Mouse (Mus musculus) myocyte (in vitro differentiated cells): ENCODE measurements around the gene P2ry4.

ENCODE experiments used
- E2F4 ChIP-seq: IDR thresholded peaks from one replicate; pipeline ENCODE4 v1.6.1; 2011; ENCODE audit warnings: mild to moderate bottlenecking, control low read depth, moderate library complexity; ENCODE audit not compliant: insufficient read depth
- MAX ChIP-seq: IDR thresholded peaks from one replicate; pipeline ENCODE4 v1.6.1; 2011; ENCODE audit warnings: low read depth, mild to moderate bottlenecking, control low read depth
- MYOD1 ChIP-seq, 3 experiments: IDR thresholded peaks; one replicate each; pipeline ENCODE4 v1.6.1; 2011; ENCODE audit warnings: control low read depth in 2 of 3, low read depth in 2 of 3, mild to moderate bottlenecking in 2 of 3, moderate library complexity in 1 of 3; ENCODE audit not compliant: insufficient read length in 2 of 3, control insufficient read depth in 1 of 3
- MYOG ChIP-seq, 3 experiments: IDR thresholded peaks; one replicate each; pipeline ENCODE4 v1.6.1; 2011; ENCODE audit warnings: control low read depth in 2 of 3, low read depth in 2 of 3, mild to moderate bottlenecking in 2 of 3; ENCODE audit not compliant: insufficient read length in 2 of 3, control insufficient read depth in 1 of 3, insufficient read depth in 1 of 3
- POLR2A ChIP-seq: IDR thresholded peaks from one replicate; pipeline ENCODE4 v1.6.1; 2011; ENCODE audit warnings: low read depth, mild to moderate bottlenecking, control low read depth, moderate library complexity; ENCODE audit not compliant: insufficient read length
- POLR2AphosphoS2 ChIP-seq: IDR thresholded peaks from one replicate; pipeline ENCODE4 v1.6.1; 2011; ENCODE audit warnings: low read depth, control low read depth; ENCODE audit not compliant: insufficient read length
- REST ChIP-seq: IDR thresholded peaks from one replicate; pipeline ENCODE4 v1.6.1; 2011; ENCODE audit warnings: mild to moderate bottlenecking, control low read depth, moderate library complexity; ENCODE audit not compliant: insufficient read depth, insufficient read length
- SRF ChIP-seq: IDR thresholded peaks from one replicate; pipeline ENCODE4 v1.6.1; 2011; ENCODE audit warnings: low read depth; ENCODE audit not compliant: control insufficient read depth, insufficient read length
- TCF12 ChIP-seq: IDR thresholded peaks from one replicate; pipeline ENCODE4 v1.6.1; 2011; ENCODE audit warnings: mild to moderate bottlenecking, control low read depth; ENCODE audit not compliant: poor library complexity, insufficient read depth, severe bottlenecking
- TCF3 ChIP-seq: IDR thresholded peaks from one replicate; pipeline ENCODE4 v1.6.1; 2011; ENCODE audit warnings: low read depth, control low read depth; ENCODE audit not compliant: insufficient read length
- USF1 ChIP-seq: IDR thresholded peaks from one replicate; pipeline ENCODE4 v1.6.1; 2011; ENCODE audit warnings: low read depth, mild to moderate bottlenecking, control low read depth, moderate library complexity

GRCm38 (mm10) chrX:100605314-100605713 is 10.6 kb upstream of the P2ry4 start, which contains the start of gene Arr3:
- TF ChIP-seq E2F4 (no peak), POLR2A (no peak), MAX (no peak), USF1 (no peak), SRF (no peak), MYOG (IDR thresholded peaks at IDR 0.05; ENCODE audit: control insufficient read depth in 1 of 3, insufficient read depth in 1 of 3, insufficient read length in 2 of 3, low read depth in 2 of 3) (no peak), POLR2AphosphoS2 (no peak), TCF12 (no peak), MYOD1 (IDR thresholded peaks at IDR 0.05; ENCODE audit: control insufficient read depth in 1 of 3, insufficient read length in 2 of 3, low read depth in 2 of 3) (no peak), REST (no peak), TCF3 (no peak)
